Mouse (Mus musculus) forebrain, embryonic 11.5 days (tissue): ENCODE measurements at regions not wholly inside any gene's neighbourhood (a gene's known extent, or its start where the extent isn't known, plus 50 kb on each side); places are given as distances from the start of the nearest gene placed in this dataset.

Source experiments
- ATAC-seq: fragments of 200-750 bp; cut with Nextera tagmentation; replicated peaks from 2 replicates; pipeline ENCODE4 v1.8.0; 2017; ENCODE audit warnings: moderate TSS enrichment; ENCODE audit not compliant: low FRiP score
- DNase-seq: peaks from one replicate; pipeline ENCODE4 v3.0.0-alpha.2; 2017; ENCODE audit warnings: low spot score
- H3K27ac ChIP-seq: fragments of 300-500 bp; sonication (generic); 2 replicates; pipeline ENCODE4 v1.5.1; 2014; ENCODE audit warnings: low read depth, low read length
- H3K27me3 ChIP-seq: fragments of 300-500 bp; sonication (generic); 2 replicates; pipeline ENCODE4 v1.6.1; 2014; ENCODE audit warnings: mild to moderate bottlenecking, low read length, mixed read lengths; ENCODE audit not compliant: control insufficient read depth, insufficient read depth
- H3K36me3 ChIP-seq: fragments of 300-500 bp; sonication (generic); 2 replicates; pipeline ENCODE4 v1.6.1; 2014; ENCODE audit warnings: mild to moderate bottlenecking, low read length, moderate library complexity, mixed read lengths; ENCODE audit not compliant: control insufficient read depth, insufficient read depth
- H3K4me1 ChIP-seq: fragments of 300-500 bp; sonication (generic); replicated peaks from 2 replicates; pipeline ENCODE4 v1.6.1; 2014; ENCODE audit warnings: low read length, mixed read lengths; ENCODE audit not compliant: control insufficient read depth, insufficient read depth
- H3K4me2 ChIP-seq: fragments of 300-500 bp; sonication (generic); 2 replicates; pipeline ENCODE4 v1.6.1; 2014; ENCODE audit warnings: low read depth, mild to moderate bottlenecking, low read length, moderate library complexity, mixed read lengths; ENCODE audit not compliant: severe bottlenecking
- H3K4me3 ChIP-seq: fragments of 300-500 bp; sonication (generic); 2 replicates; pipeline ENCODE4 v1.5.1; 2014; ENCODE audit warnings: low read depth, low read length
- H3K9ac ChIP-seq: fragments of 300-500 bp; sonication (generic); 2 replicates; pipeline ENCODE4 v1.6.1; 2014; ENCODE audit warnings: low read length
- H3K9me3 ChIP-seq: fragments of 300-500 bp; sonication (generic); 2 replicates; pipeline ENCODE4 v1.6.1; 2016; ENCODE audit warnings: low read length, mixed read lengths; ENCODE audit not compliant: control insufficient read depth
- WGBS: fragments of 180-500 bp; shearing (Covaris S2); extraction: QIAGEN DNeasy Blood & Tissue Kit; methylation state at CpG from one replicate; pipeline ENCODE4 v1.1.7; 2014; 5-methylcytosine and 5-hydroxymethylcytosine counted together

DNA sequence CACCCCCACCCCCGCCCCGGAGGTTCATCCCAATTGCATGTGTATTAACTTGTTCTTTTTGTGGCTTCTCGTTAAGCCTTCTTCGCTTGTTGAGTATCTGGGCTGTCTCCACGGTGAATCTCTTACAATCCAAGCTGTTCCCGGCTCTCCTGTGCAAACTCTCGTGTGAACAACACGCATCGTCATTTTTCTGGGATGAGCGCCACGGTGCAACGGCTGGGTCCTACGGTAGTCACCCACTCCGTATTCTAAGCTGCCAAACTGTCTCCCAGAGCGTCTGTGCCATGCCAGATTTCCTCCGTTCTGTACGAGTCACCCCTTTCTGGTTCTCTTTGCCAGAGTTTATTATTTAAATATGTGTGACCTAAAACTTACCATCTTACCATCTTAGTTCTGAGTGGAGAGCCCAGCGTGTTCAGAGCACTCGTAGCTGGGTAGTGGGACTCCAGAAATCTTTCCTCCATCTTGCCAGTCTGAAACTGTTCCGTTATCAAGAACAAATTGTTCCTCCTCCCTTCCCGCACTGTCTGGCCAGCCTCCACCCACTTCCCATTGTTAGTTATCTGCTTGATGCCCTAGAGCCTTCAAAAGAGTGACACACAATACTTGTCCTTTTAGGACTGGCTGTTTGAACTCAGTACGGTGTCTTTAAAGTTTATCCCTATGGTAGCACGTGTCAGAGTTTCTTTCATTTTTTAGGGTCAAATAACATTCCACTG is 87.9 kb upstream of the Trpm1 start:
- Histone ChIP-seq H3K27ac (no peak overlapping the region), H3K9ac (no peak overlapping the region), H3K27me3 (no peaks in the 10 kb centered on the region), H3K4me3 (no peak overlapping the region), H3K9me3 (no peaks in the 10 kb centered on the region), H3K4me2 (no peak overlapping the region), H3K36me3 (no peaks in the 10 kb centered on the region), H3K4me1 (no peaks in the 10 kb centered on the region)
- ATAC-seq = no peak
- WGBS = 87% methylated on average over 23 of the region's 23 CpGs
- no peak for DNase-seq

- H3K27ac ChIP-seq = no peak overlapping the region
- ATAC-seq (no peak), DNase-seq (no peak)
- H3K9ac ChIP-seq = no peak overlapping the region
- no peak overlapping the region for H3K4me2 ChIP-seq
- no peaks in the 10 kb centered on the region for H3K9me3 ChIP-seq
- H3K36me3 ChIP-seq = no peaks in the 10 kb centered on the region
- H3K4me3 ChIP-seq = no peak overlapping the region
- WGBS = 87% methylated on average over 7 of the region's 7 CpGs
- H3K4me1 ChIP-seq = no peaks in the 10 kb centered on the region
- no peaks in the 10 kb centered on the region for H3K27me3 ChIP-seq
These were observed 89.0 kb upstream of the Trpm1 start for GRCm38 (mm10) chr7:64064460-64065241.

- no peak overlapping the region for H3K27ac ChIP-seq
- no peaks in the 10 kb centered on the region for H3K9me3 ChIP-seq
- no peak overlapping the region for H3K9ac ChIP-seq
- no peaks in the 10 kb centered on the region for H3K27me3 ChIP-seq
- ATAC-seq = no peak
- no peak for DNase-seq
- WGBS = 71% methylated on average over 4 of the region's 4 CpGs
- no peak overlapping the region for H3K4me2 ChIP-seq
- no peaks in the 10 kb centered on the region for H3K36me3 ChIP-seq
- no peaks in the 10 kb centered on the region for H3K4me1 ChIP-seq
- no peak overlapping the region for H3K4me3 ChIP-seq
These were observed 92.5 kb upstream of the Trpm1 start for GRCm38 (mm10) chr7:64061170-64061569.

- no peak overlapping the region for H3K9ac ChIP-seq
- H3K27me3 ChIP-seq = no peaks in the 10 kb centered on the region
- H3K9me3 ChIP-seq = no peaks in the 10 kb centered on the region
- DNase-seq (no peak), ATAC-seq (no peak)
- 97% methylated on average over 1 of the region's 1 CpGs for WGBS
- no peak overlapping the region for H3K4me2 ChIP-seq
- H3K4me3 ChIP-seq = no peak overlapping the region
- H3K27ac ChIP-seq = no peak overlapping the region
- no peaks in the 10 kb centered on the region for H3K4me1 ChIP-seq
- H3K36me3 ChIP-seq = no peaks in the 10 kb centered on the region
These were observed 93.1 kb upstream of the Trpm1 start for GRCm38 (mm10) chr7:64060582-64060981.

GRCm38 (mm10) chr7:64060051-64060450 is 93.6 kb upstream of the Trpm1 start:
- Histone ChIP-seq H3K9ac (no peak overlapping the region), H3K27ac (no peak overlapping the region), H3K4me1 (no peaks in the 10 kb centered on the region), H3K4me3 (no peak overlapping the region), H3K27me3 (no peaks in the 10 kb centered on the region), H3K4me2 (no peak overlapping the region), H3K9me3 (no peaks in the 10 kb centered on the region), H3K36me3 (no peaks in the 10 kb centered on the region)
- WGBS = 0% methylated on average over 1 of the region's 1 CpGs
- DNase-seq (no peak), ATAC-seq (no peak)

GRCm38 (mm10) chr7:64058282-64058872 is 95.3 kb upstream of the Trpm1 start:
- H3K9me3 ChIP-seq = no peaks in the 10 kb centered on the region
- H3K9ac ChIP-seq = no peak overlapping the region
- ATAC-seq (no peak), DNase-seq (no peak)
- no peaks in the 10 kb centered on the region for H3K36me3 ChIP-seq
- no peaks in the 10 kb centered on the region for H3K27me3 ChIP-seq
- H3K27ac ChIP-seq = no peak overlapping the region
- no peak overlapping the region for H3K4me3 ChIP-seq
- H3K4me2 ChIP-seq = no peak overlapping the region
- 44% methylated on average over 4 of the region's 4 CpGs for WGBS
- H3K4me1 ChIP-seq = no peaks in the 10 kb centered on the region

GRCm38 (mm10) chr7:64057873-64058272 is 95.8 kb upstream of the Trpm1 start:
- Histone ChIP-seq H3K4me3 (no peak overlapping the region), H3K9ac (no peak overlapping the region), H3K27me3 (no peaks in the 10 kb centered on the region), H3K4me2 (no peak overlapping the region), H3K9me3 (no peaks in the 10 kb centered on the region), H3K36me3 (no peaks in the 10 kb centered on the region), H3K4me1 (no peaks in the 10 kb centered on the region), H3K27ac (no peak overlapping the region)
- no peak for DNase-seq
- 65% methylated on average over 4 of the region's 4 CpGs for WGBS
- ATAC-seq = 0 out of 2 replicates have a peak, but pooled peaks have one; percentile 39

GRCm38 (mm10) chr7:64056498-64056897 is 97.1 kb upstream of the Trpm1 start:
- no peaks in the 10 kb centered on the region for H3K27me3 ChIP-seq
- H3K9me3 ChIP-seq = no peaks in the 10 kb centered on the region
- WGBS = 78% methylated on average over 3 of the region's 3 CpGs
- no peak overlapping the region for H3K9ac ChIP-seq
- H3K36me3 ChIP-seq = no peaks in the 10 kb centered on the region
- no peak for ATAC-seq
- no peak overlapping the region for H3K4me3 ChIP-seq
- no peaks in the 10 kb centered on the region for H3K4me1 ChIP-seq
- H3K4me2 ChIP-seq = no peak overlapping the region
- H3K27ac ChIP-seq = no peak overlapping the region
- peak; percentile 30 for DNase-seq
